In genomic region chr14:31795535-31795934, GRCm38 (mm10) we compare ENCODE assay signal across 24 mouse cellular contexts. TPM values are rescaled to one million over a fixed set of nuclear protein-coding genes. Genes with fewer than 3 reads are reported as not detected.
DNase-seq lines count a peak whose midpoint lies in the region; ATAC-seq and TF ChIP-seq lines count a peak whose summit lies in the region.
"Had no signal": no experiment of that assay in that cellular context is flagged by ENCODE, and none has a peak within 500 bp of the region (broad histone marks: within the 10 kb centered on the region; RNA-seq: fewer than 3 reads in every experiment).

No protein-coding gene starts in this region.

- no peak overlapping the region for H3K4me3 ChIP-seq in forebrain, embryonic 15.5 days
- no peak overlapping the region for H3K4me3 ChIP-seq in forebrain, embryonic 14.5 days (ENCODE audit: low read depth, low read length)
- H3K4me3 ChIP-seq in heart, embryonic 13.5 days: no peak overlapping the region
- H3K4me3 ChIP-seq in midbrain, embryonic 11.5 days (ENCODE audit: low read depth, low read length): no peak overlapping the region
- H3K4me3 ChIP-seq in midbrain, embryonic 14.5 days (replicated peaks; ENCODE audit: low read depth, low read length): no peak overlapping the region
- H3K4me3 ChIP-seq in MEL (ENCODE audit: control insufficient read depth in 1 of 2, insufficient read depth in 1 of 2, low read depth in 2 of 2, low read length in 2 of 2): no peak overlapping the region
- H3K4me3 ChIP-seq: embryonic facial prominence, embryonic 10.5 days; embryonic facial prominence, embryonic 12.5 days; forebrain, embryonic 13.5 days had no signal

- H3K4me1 ChIP-seq in forebrain, embryonic 15.5 days: peaks cover 9% of the 10 kb centered on the region
- H3K4me1 ChIP-seq in forebrain, embryonic 14.5 days (ENCODE audit: control insufficient read depth, insufficient read depth, low read length): no peaks in the 10 kb centered on the region
- H3K4me1 ChIP-seq in heart, embryonic 13.5 days: peaks cover 22% of the 10 kb centered on the region
- no peaks in the 10 kb centered on the region for H3K4me1 ChIP-seq in midbrain, embryonic 11.5 days (ENCODE audit: control insufficient read depth, insufficient read depth, low read length)
- H3K4me1 ChIP-seq in midbrain, embryonic 14.5 days (ENCODE audit: control insufficient read depth, insufficient read depth, low read length): peaks cover 3% of the 10 kb centered on the region; the same call in 1 of the 2 replicates
- H3K4me1 ChIP-seq in MEL (ENCODE audit: control insufficient read depth in 1 of 2, insufficient read depth in 2 of 2, low read length in 2 of 2): peaks cover 0 to 25% of the 10 kb centered on the region in 2 experiments

- no peak for TF ChIP-seq CTCF in MEL (IDR thresholded peaks at IDR 0.05 in 2 of 3, conservative IDR thresholded peaks at IDR 0.05 in 1 of 3; ENCODE audit: control insufficient read depth in 1 of 3, insufficient read depth in 1 of 3, low read depth in 2 of 3, low read length in 3 of 3, poor library complexity in 1 of 3, severe bottlenecking in 1 of 3)

- no peak overlapping the region for H3K9ac ChIP-seq in forebrain, embryonic 15.5 days (replicated peaks)
- no peak overlapping the region for H3K9ac ChIP-seq in forebrain, embryonic 14.5 days (ENCODE audit: low read length)
- H3K9ac ChIP-seq in heart, embryonic 13.5 days: peak overlapping the region; percentile 10; the same call in 1 of the 2 replicates
- no peak overlapping the region for H3K9ac ChIP-seq in midbrain, embryonic 11.5 days (ENCODE audit: low read length)
- H3K9ac ChIP-seq in midbrain, embryonic 14.5 days (replicated peaks; ENCODE audit: low read length): no peak overlapping the region
- peak overlapping the region; percentile 38; the same call in 1 of the 2 replicates for H3K9ac ChIP-seq in MEL (ENCODE audit: control insufficient read depth, low read depth, low read length, poor library complexity, severe bottlenecking)
- H3K9ac ChIP-seq: embryonic facial prominence, embryonic 12.5 days; forebrain, embryonic 13.5 days; forebrain, postnatal 0 days had no signal

- WGBS in forebrain, embryonic 15.5 days: 35% methylated on average over 1 of the region's 1 CpGs
- WGBS in forebrain, embryonic 14.5 days: 37% methylated on average over 1 of the region's 1 CpGs
- WGBS in heart, embryonic 13.5 days: 42% methylated on average over 1 of the region's 1 CpGs
- 38% methylated on average over 1 of the region's 1 CpGs for WGBS in midbrain, embryonic 11.5 days
- WGBS in midbrain, embryonic 14.5 days: 34% methylated on average over 1 of the region's 1 CpGs

- no peak for DNase-seq in forebrain, embryonic 14.5 days (ENCODE audit: low spot score)
- no peak for DNase-seq in heart, postnatal 4 days
- DNase-seq in midbrain, embryonic 11.5 days (ENCODE audit: low spot score, missing footprints): peak; percentile 66
- DNase-seq in midbrain, embryonic 14.5 days: no peak
- DNase-seq in MEL (ENCODE audit: low read depth, low spot score): no peak
- no peak for DNase-seq in embryo, embryonic 10.5 days (ENCODE audit: low spot score)
- DNase-seq: adrenal gland, adult 2 months; adrenal gland, postnatal 10 days; adrenal gland, postnatal 25 days; B cell, adult 2 months; cerebellum, adult 11 months; cerebellum, adult 18-20 months; cerebellum, adult 8-10 months; cerebellum, adult 9-11 months; cerebellum, postnatal 14 days; cerebellum, postnatal 36 days; forebrain, postnatal 0 days had no signal

- 0 out of 2 replicates have a peak overlapping the region, but pooled peaks have one; percentile 8 for H3K27ac ChIP-seq in forebrain, embryonic 15.5 days (replicated peaks)
- no peak overlapping the region for H3K27ac ChIP-seq in forebrain, embryonic 14.5 days (ENCODE audit: low read depth, low read length)
- H3K27ac ChIP-seq in heart, embryonic 13.5 days (replicated peaks): no peak overlapping the region
- H3K27ac ChIP-seq in midbrain, embryonic 11.5 days (ENCODE audit: low read depth, low read length): no peak overlapping the region
- no peak overlapping the region for H3K27ac ChIP-seq in midbrain, embryonic 14.5 days (replicated peaks; ENCODE audit: low read depth, low read length)
- no peak overlapping the region; the same call in 1 of the 2 replicates for H3K27ac ChIP-seq in MEL (ENCODE audit: control insufficient read depth, low read depth, low read length)
- H3K27ac ChIP-seq: embryonic facial prominence, embryonic 10.5 days; embryonic facial prominence, embryonic 12.5 days; forebrain, embryonic 13.5 days had no signal

- TF ChIP-seq RAD21 in MEL (IDR thresholded peaks at IDR 0.05; ENCODE audit: low read depth, low read length): no peak

- H3K9me3 ChIP-seq in forebrain, embryonic 15.5 days: no peaks in the 10 kb centered on the region
- H3K9me3 ChIP-seq in forebrain, embryonic 14.5 days (replicated peaks; ENCODE audit: control insufficient read depth, low read length): no peaks in the 10 kb centered on the region
- no peaks in the 10 kb centered on the region for H3K9me3 ChIP-seq in heart, embryonic 13.5 days
- no peaks in the 10 kb centered on the region for H3K9me3 ChIP-seq in midbrain, embryonic 11.5 days (ENCODE audit: control insufficient read depth, low read length)
- H3K9me3 ChIP-seq in midbrain, embryonic 14.5 days (ENCODE audit: control insufficient read depth, low read length): no peaks in the 10 kb centered on the region
- H3K9me3 ChIP-seq in MEL (replicated peaks; ENCODE audit: insufficient read depth, low read length): no peaks in the 10 kb centered on the region
- H3K9me3 ChIP-seq: embryonic facial prominence, embryonic 10.5 days; embryonic facial prominence, embryonic 12.5 days; forebrain, embryonic 13.5 days; G1E had no signal

- no peaks in the 10 kb centered on the region for H3K36me3 ChIP-seq in forebrain, embryonic 15.5 days
- no peaks in the 10 kb centered on the region for H3K36me3 ChIP-seq in forebrain, embryonic 14.5 days (ENCODE audit: control insufficient read depth, insufficient read depth, low read length)
- H3K36me3 ChIP-seq in heart, embryonic 13.5 days: no peaks in the 10 kb centered on the region
- no peaks in the 10 kb centered on the region for H3K36me3 ChIP-seq in midbrain, embryonic 11.5 days (ENCODE audit: control insufficient read depth, insufficient read depth, low read length)
- H3K36me3 ChIP-seq in midbrain, embryonic 14.5 days (ENCODE audit: control insufficient read depth, insufficient read depth, low read length): no peaks in the 10 kb centered on the region
- peaks cover 0 to 21% of the 10 kb centered on the region in 2 experiments; a peak in 2 of 4 replicates for H3K36me3 ChIP-seq in MEL (ENCODE audit: control insufficient read depth in 1 of 2, insufficient read depth in 2 of 2, low read length in 2 of 2)
- H3K36me3 ChIP-seq: embryonic facial prominence, embryonic 10.5 days; embryonic facial prominence, embryonic 12.5 days had no signal

- H3K4me2 ChIP-seq in forebrain, embryonic 15.5 days (replicated peaks): no peak overlapping the region
- no peak overlapping the region for H3K4me2 ChIP-seq in forebrain, embryonic 14.5 days (ENCODE audit: low read length)
- no peak overlapping the region for H3K4me2 ChIP-seq in heart, embryonic 13.5 days
- no peak overlapping the region for H3K4me2 ChIP-seq in midbrain, embryonic 11.5 days
- H3K4me2 ChIP-seq in midbrain, embryonic 14.5 days (ENCODE audit: low read length): no peak overlapping the region
- H3K4me2 ChIP-seq: embryonic facial prominence, embryonic 12.5 days; forebrain, embryonic 13.5 days had no signal

- TF ChIP-seq EP300 in MEL (IDR thresholded peaks at IDR 0.05; ENCODE audit: low read depth in 1 of 2, low read length in 2 of 2): no peak

- H3K79me2 ChIP-seq in MEL (ENCODE audit: control insufficient read depth, insufficient read depth, low read length, poor library complexity): peaks cover 16% of the 10 kb centered on the region

- no peaks in the 10 kb centered on the region for H3K27me3 ChIP-seq in forebrain, embryonic 15.5 days
- no peaks in the 10 kb centered on the region for H3K27me3 ChIP-seq in forebrain, embryonic 14.5 days (replicated peaks; ENCODE audit: control insufficient read depth, insufficient read depth, low read length)
- no peaks in the 10 kb centered on the region for H3K27me3 ChIP-seq in heart, embryonic 13.5 days (replicated peaks)
- H3K27me3 ChIP-seq in midbrain, embryonic 11.5 days (ENCODE audit: control insufficient read depth, insufficient read depth, low read length): no peaks in the 10 kb centered on the region
- no peaks in the 10 kb centered on the region for H3K27me3 ChIP-seq in midbrain, embryonic 14.5 days (ENCODE audit: control insufficient read depth, insufficient read depth, low read length)
- H3K27me3 ChIP-seq in MEL (ENCODE audit: control insufficient read depth in 1 of 2, insufficient read depth in 2 of 2, low read length in 2 of 2): no peaks in the 10 kb centered on the region
- H3K27me3 ChIP-seq: embryonic facial prominence, embryonic 12.5 days; forebrain, embryonic 13.5 days had no signal

- no peak for TF ChIP-seq POLR2A in MEL (IDR thresholded peaks at IDR 0.05; ENCODE audit: control insufficient read depth in 1 of 2, insufficient read depth in 1 of 2, low read depth in 1 of 2, low read length in 2 of 2, poor library complexity in 1 of 2)

- no peak for ATAC-seq in forebrain, embryonic 15.5 days (replicated peaks)
- no peak for ATAC-seq in forebrain, embryonic 14.5 days
- ATAC-seq in heart, embryonic 13.5 days (ENCODE audit: extremely low read depth, insufficient number of reproducible peaks, low FRiP score, low TSS enrichment): no peak
- ATAC-seq in midbrain, embryonic 11.5 days (ENCODE audit: low FRiP score): no peak
- no peak for ATAC-seq in midbrain, embryonic 14.5 days (ENCODE audit: low FRiP score, low TSS enrichment)
- ATAC-seq: CD4-positive, CD25-positive, alpha-beta regulatory T cell, adult 4 months; forebrain, postnatal 0 days had no signal

TF ChIP-seq in MEL, 35 proteins besides CTCF, POLR2A, EP300 and RAD21 (continues in another document):
- TF ChIP-seq MAX (IDR thresholded peaks at IDR 0.05; ENCODE audit: low read length) (no peak), SIN3A (IDR thresholded peaks at IDR 0.05; ENCODE audit: low read length) (0 out of 2 replicates have a peak, but pooled peaks have one; percentile 31), GABPA (IDR thresholded peaks at IDR 0.05; ENCODE audit: low read depth, low read length) (0 out of 2 replicates have a peak, but pooled peaks have one; percentile 50), CHD1 (IDR thresholded peaks at IDR 0.05; ENCODE audit: low read depth, low read length) (0 out of 2 replicates have a peak, but pooled peaks have one; percentile 51)

RNA-seq across cellular contexts. Expression of gene Ankrd28, which starts 34.9 kb away (rescaled TPM):
- 11.6 and 12.3 TPM in 2 replicates for polyA plus RNA-seq in forebrain, embryonic 15.5 days (2015; fragmentation: Nextera tagmentation; extraction: Ambion mirVana)
- 9.2 and 10.6 TPM in 2 replicates for polyA plus RNA-seq in forebrain, embryonic 14.5 days (2014; fragmentation: Nextera tagmentation; extraction: Ambion mirVana)
- polyA plus RNA-seq in heart, embryonic 13.5 days (2015; fragmentation: Nextera tagmentation; extraction: Ambion mirVana): 4.8 and 4.9 TPM in 2 replicates
- total RNA-seq in heart, postnatal 4 days (2021): 10 to 100 TPM; 48.8 to 52.3 TPM
- polyA plus RNA-seq in midbrain, embryonic 11.5 days (2014; fragmentation: Nextera tagmentation; extraction: Ambion mirVana): 8.9 and 9.4 TPM in 2 replicates
- 10.1 and 15.3 TPM in 2 replicates for polyA plus RNA-seq in midbrain, embryonic 14.5 days (2014; fragmentation: Nextera tagmentation; extraction: Ambion mirVana)
- 32.5 and 33.2 TPM in 2 replicates for total RNA-seq in MEL (2012; rRNA removed)
- polyA plus RNA-seq in MEL (2012; ENCODE audit: insufficient read depth in 1 of 2, insufficient read length in 2 of 2, low read depth in 1 of 2, low replicate concordance in 2 of 2, missing spikeins in 1 of 2): 10 to 100 TPM; 38.8 to 41.2 TPM

Comparison
In these comparisons a context has a peak if more than half of its experiments do, and no peak if none do; other contexts are left out.
1. H3K9ac ChIP-seq: peak in heart, embryonic 13.5 days (single experiment) and MEL (single experiment); none in forebrain, embryonic 15.5 days (single experiment), forebrain, embryonic 14.5 days (single experiment), midbrain, embryonic 11.5 days (single experiment) and midbrain, embryonic 14.5 days (single experiment).